Mouse (Mus musculus) heart, adult 18-20 months (tissue): Measurements from ENCODE around the gene Galk1. TPM values are rescaled to one million over a fixed set of nuclear protein-coding genes. Genes with fewer than 3 reads are reported as not detected.
A peak's percentile ranks its signal among the peaks of the same experiment; 100 is the strongest.

Source experiments
- DNase-seq, 2 experiments: peaks; one replicate each; pipeline ENCODE4 v3.0.0; 2021 to 2022; ENCODE audit warnings: mixed read lengths in 1 of 2
- total RNA-seq, 2 experiments: library from RNA; stranded (reverse); gene quantifications; 2 replicates each; pipeline ENCODE4 v1.2.3; 2021

Gene Galk1
- total RNA-seq, 2 experiments from 2014 or later: 14.1 to 15.0 TPM

- no peak for DNase-seq
Measured at GRCm38 (mm10) chr11:115982472-115982871, 30.0 kb downstream of the Galk1 start.

GRCm38 (mm10) chr11:115975544-115975943, 37.0 kb downstream of the Galk1 start:
- no peak for DNase-seq

GRCm38 (mm10) chr11:115975083-115975420, 37.5 kb downstream of the Galk1 start:
- no peak for DNase-seq

GRCm38 (mm10) chr11:115974309-115975082, 38.0 kb downstream of the Galk1 start, which contains the start of gene Itgb4:
Gene Itgb4, plus strand, starts transcription at chr11:115974709.
- peak in 1 of 2 experiments; percentile 45 for DNase-seq

GRCm38 (mm10) chr11:115971016-115971415, 41.5 kb downstream of the Galk1 start:
- DNase-seq: no peak

- no peak for DNase-seq
Measured at GRCm38 (mm10) chr11:115970006-115970673, 42.4 kb downstream of the Galk1 start.

GRCm38 (mm10) chr11:115968731-115969405, 43.7 kb downstream of the Galk1 start:
- no peak for DNase-seq

GRCm38 (mm10) chr11:115964977-115965604, 47.4 kb downstream of the Galk1 start:
- peak; percentile 45 to 72 for DNase-seq

- DNase-seq: no peak
Measured at GRCm38 (mm10) chr11:115962651-115963412, 49.7 kb downstream of the Galk1 start.

- DNase-seq: no peak
Measured at GRCm38 (mm10) chr11:115959018-115959417, 53.5 kb downstream of the Galk1 start.

Other genes with a start within 250 kb of the Galk1 start
- 100 to 1,000 TPM in 1 of 2 experiments, 10 to 100 TPM in 1; 96.6 to 104 TPM for gene Tmem94, start 247.3 kb downstream of the Galk1 start, total RNA-seq
- 10 to 100 TPM; 39.2 to 42.9 TPM for gene Caskin2, start 199.1 kb downstream of the Galk1 start, total RNA-seq
- gene Tsen54, start 198.0 kb downstream of the Galk1 start, total RNA-seq: 1 to 10 TPM; 7.1 to 8.5 TPM
- 10 to 100 TPM; 17.5 to 18.2 TPM for gene Llgl2, start 188.7 kb downstream of the Galk1 start, total RNA-seq
- gene Myo15b, start 154.3 kb downstream of the Galk1 start, total RNA-seq: not detected
- gene Smim5, start 112.8 kb downstream of the Galk1 start, total RNA-seq: 1 to 10 TPM; 8.2 to 8.8 TPM
- not detected for gene Smim6, start 100.7 kb downstream of the Galk1 start, total RNA-seq
- 10 to 100 TPM; 19.0 to 19.9 TPM for gene Sap30bp, start 79.4 kb downstream of the Galk1 start, total RNA-seq
- 1 to 10 TPM; 7.5 to 7.8 TPM for gene Recql5, start 79.2 kb downstream of the Galk1 start, total RNA-seq
- 1 to 10 TPM; 1.9 to 3.7 TPM for gene Itgb4, start 38.0 kb downstream of the Galk1 start, total RNA-seq
- 100 to 1,000 TPM in 1 of 2 experiments, 10 to 100 TPM in 1; 98.0 to 107 TPM for gene H3f3b, start 15.2 kb upstream of the Galk1 start, total RNA-seq
- 1 to 10 TPM; 5.2 to 7.8 TPM for gene Unk, start 17.6 kb upstream of the Galk1 start, total RNA-seq
- 1 to 10 TPM in 1 of 2 experiments, under 1 TPM in 1; 0.42 to 2.0 TPM for gene Unc13d, start 65.2 kb upstream of the Galk1 start, total RNA-seq
- 100 to 1,000 TPM in 1 of 2 experiments, 10 to 100 TPM in 1; 93.3 to 109 TPM for gene Wbp2, start 74.3 kb upstream of the Galk1 start, total RNA-seq
- 10 to 100 TPM; 24.7 to 27.6 TPM for gene Trim47, start 114.5 kb upstream of the Galk1 start, total RNA-seq
- 10 to 100 TPM in 1 of 2 experiments, 1 to 10 TPM in 1; 9.6 to 10.5 TPM for gene Trim65, start 118.4 kb upstream of the Galk1 start, total RNA-seq
- gene Mrpl38, start 126.1 kb upstream of the Galk1 start, total RNA-seq: 10 to 100 TPM; 56.8 to 66.1 TPM
- gene Fbf1, start 155.4 kb upstream of the Galk1 start, total RNA-seq: 10 to 100 TPM; 13.5 to 18.1 TPM
- 10 to 100 TPM; 14.1 to 17.4 TPM for gene Ten1, start 186.1 kb upstream of the Galk1 start, total RNA-seq
- 100 to 1,000 TPM; 171 to 200 TPM for gene Acox1, start 186.3 kb upstream of the Galk1 start, total RNA-seq
- gene Evpl, start 225.4 kb upstream of the Galk1 start, total RNA-seq: under 1 TPM; 0.15 to 0.46 TPM